ENCODE assay signal across 14 mouse cellular contexts in genomic region chr5:49755531-49755930, GRCm38 (mm10).
"Had no signal": no experiment of that assay in that cellular context is flagged by ENCODE, and none has a peak within 500 bp of the region (broad histone marks: within the 10 kb centered on the region; RNA-seq: fewer than 3 reads in every experiment).

No protein-coding gene starts in this region.

- H3K4me3 ChIP-seq: limb, embryonic 13.5 days; liver, embryonic 13.5 days; midbrain, embryonic 15.5 days; neural tube, embryonic 13.5 days had no signal

- H3K4me1 ChIP-seq: limb, embryonic 13.5 days; liver, embryonic 13.5 days; midbrain, embryonic 15.5 days; neural tube, embryonic 13.5 days had no signal

- DNase-seq: kidney, adult 2 months; kidney, postnatal 25 days; left cerebral cortex, postnatal 4 days; liver, embryonic 13.5 days; lung, adult 2 months; lung, postnatal 14 days; lung, postnatal 4 days; thymus, adult 2 months; thymus, postnatal 14 days had no signal

- H3K27ac ChIP-seq: kidney, postnatal 0 days; limb, embryonic 13.5 days; liver, embryonic 13.5 days; midbrain, embryonic 15.5 days; neural tube, embryonic 13.5 days; stomach, postnatal 0 days had no signal
